Mouse (Mus musculus): ENCODE data around the gene Ncoa3. TPM values are rescaled to one million over a fixed set of nuclear protein-coding genes. Genes with fewer than 3 reads are reported as not detected.
A peak's percentile ranks its signal among the peaks of the same experiment; 100 is the strongest.
"Not testable (repeated sequence)": the region's sequence is repeated elsewhere in the genome, so short reads cannot be mapped to it uniquely, and the experiment has no call there.

Ncoa3 gene
- total RNA-seq (2014; fragmentation: Nextera tagmentation) (17.4 and 19.9 TPM in 2 replicates), total RNA-seq (2017) (16.1 and 20.8 TPM in 2 replicates)

GRCm38 (mm10) chr2:165992270-165993172, at the start of gene Ncoa3:
TSS of gene Ncoa3 (plus strand) at chr2:165992636.
- peak; percentile 87 for ATAC-seq (replicated peaks; ENCODE audit: poor library complexity, severe bottlenecking)

DNA sequence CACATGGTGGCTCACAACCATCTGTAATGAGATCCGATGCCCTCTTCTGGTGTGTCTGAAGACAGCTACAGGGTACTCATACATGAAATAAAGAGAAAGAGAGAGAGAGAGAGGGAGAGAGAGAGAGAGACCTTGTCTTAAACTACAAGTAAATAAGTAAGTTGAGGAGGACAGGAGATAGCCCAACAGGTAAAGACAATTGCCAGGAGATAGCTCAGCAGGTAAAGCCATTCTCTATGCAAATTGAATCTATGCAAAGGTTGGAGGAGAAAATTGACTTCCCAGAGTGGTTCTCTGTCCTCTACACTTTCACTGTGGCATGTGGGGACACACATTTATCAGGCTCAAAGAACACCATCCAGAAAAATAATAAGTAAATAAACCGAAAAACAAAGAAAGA, 49.3 kb upstream of the Ncoa3 start:
- ATAC-seq (replicated peaks; ENCODE audit: poor library complexity, severe bottlenecking): no peak

- ATAC-seq (replicated peaks; ENCODE audit: poor library complexity, severe bottlenecking): no peak
Measured at GRCm38 (mm10) chr2:165944576-165945351, 47.7 kb upstream of the Ncoa3 start.

- peak; percentile 57 for ATAC-seq (replicated peaks; ENCODE audit: poor library complexity, severe bottlenecking)
Measured at GRCm38 (mm10) chr2:165946046-165946564, 46.3 kb upstream of the Ncoa3 start.

DNA sequence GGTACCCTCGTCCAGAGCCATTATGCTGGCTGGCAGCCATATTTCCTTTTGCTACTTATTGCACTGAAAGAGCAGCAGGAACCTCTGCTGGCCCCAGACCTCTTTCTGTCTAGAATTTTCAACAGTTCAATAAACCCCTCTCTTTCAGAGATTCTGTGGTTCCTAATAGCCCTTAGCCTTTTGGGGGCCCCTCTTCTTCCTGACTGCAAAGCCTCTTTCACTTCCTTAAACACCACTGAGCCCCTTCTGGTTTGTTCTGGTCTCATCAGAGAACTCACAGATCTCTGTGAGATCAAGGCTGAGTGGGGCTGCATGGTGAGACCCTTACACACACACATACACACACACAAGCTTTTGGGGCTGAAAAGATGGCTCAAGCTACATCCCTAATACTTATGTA, 44.4 kb upstream of the Ncoa3 start:
- ATAC-seq (replicated peaks; ENCODE audit: poor library complexity, severe bottlenecking): peak; percentile 54

GRCm38 (mm10) chr2:165948785-165949184, 43.7 kb upstream of the Ncoa3 start:
- not testable (repeated sequence) for ATAC-seq (replicated peaks; ENCODE audit: poor library complexity, severe bottlenecking)

DNA sequence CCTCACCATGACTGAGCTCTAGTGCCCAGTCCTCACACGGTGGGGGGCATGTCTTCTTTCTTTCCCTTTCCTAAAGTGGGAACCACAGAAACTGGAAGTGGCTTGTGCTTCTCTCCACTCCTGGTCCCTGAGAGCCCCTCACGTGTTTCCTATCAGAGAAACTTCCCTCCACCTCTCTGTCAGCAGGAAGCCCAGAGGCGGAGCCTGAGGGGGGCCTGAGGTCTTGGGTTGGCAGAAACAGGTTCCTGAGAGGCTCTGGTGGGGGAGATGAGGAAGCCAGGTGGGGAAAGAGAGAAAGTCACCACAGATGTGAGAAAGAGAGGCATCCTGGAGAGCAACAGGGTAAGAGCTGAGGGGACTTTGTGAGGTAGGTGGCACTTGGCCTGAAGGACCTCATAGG, 42.7 kb upstream of the Ncoa3 start:
- ATAC-seq (replicated peaks; ENCODE audit: poor library complexity, severe bottlenecking): peak; percentile 82

- ATAC-seq (replicated peaks; ENCODE audit: poor library complexity, severe bottlenecking): peak; percentile 48
Measured at GRCm38 (mm10) chr2:165951432-165952068, 40.9 kb upstream of the Ncoa3 start.

GRCm38 (mm10) chr2:165954872-165955271, 37.6 kb upstream of the Ncoa3 start:
- peak; percentile 68 for ATAC-seq (replicated peaks; ENCODE audit: poor library complexity, severe bottlenecking)

DNA sequence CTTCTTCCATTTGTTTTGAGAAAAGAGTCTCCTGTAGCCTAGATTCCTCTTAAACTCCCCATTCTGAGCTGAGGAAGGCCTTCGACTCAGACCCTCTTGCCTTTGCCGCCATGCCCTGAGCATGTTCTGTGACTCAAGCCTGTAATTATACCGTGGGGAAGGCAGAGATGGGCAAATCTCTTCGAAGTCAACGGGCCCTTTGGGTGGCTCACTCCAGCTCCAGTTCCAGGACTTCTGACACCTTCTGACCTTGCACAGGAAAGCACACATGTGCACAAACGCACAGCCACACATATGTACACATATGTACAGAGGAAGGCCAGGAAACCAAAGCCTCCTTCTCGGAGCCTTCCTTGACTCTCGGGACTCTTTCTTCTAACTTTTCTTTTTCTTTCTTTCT, 37.0 kb upstream of the Ncoa3 start:
- ATAC-seq (replicated peaks; ENCODE audit: poor library complexity, severe bottlenecking): no peak

GRCm38 (mm10) chr2:165956096-165956740, 36.2 kb upstream of the Ncoa3 start:
- no peak for ATAC-seq (replicated peaks; ENCODE audit: poor library complexity, severe bottlenecking)

DNA sequence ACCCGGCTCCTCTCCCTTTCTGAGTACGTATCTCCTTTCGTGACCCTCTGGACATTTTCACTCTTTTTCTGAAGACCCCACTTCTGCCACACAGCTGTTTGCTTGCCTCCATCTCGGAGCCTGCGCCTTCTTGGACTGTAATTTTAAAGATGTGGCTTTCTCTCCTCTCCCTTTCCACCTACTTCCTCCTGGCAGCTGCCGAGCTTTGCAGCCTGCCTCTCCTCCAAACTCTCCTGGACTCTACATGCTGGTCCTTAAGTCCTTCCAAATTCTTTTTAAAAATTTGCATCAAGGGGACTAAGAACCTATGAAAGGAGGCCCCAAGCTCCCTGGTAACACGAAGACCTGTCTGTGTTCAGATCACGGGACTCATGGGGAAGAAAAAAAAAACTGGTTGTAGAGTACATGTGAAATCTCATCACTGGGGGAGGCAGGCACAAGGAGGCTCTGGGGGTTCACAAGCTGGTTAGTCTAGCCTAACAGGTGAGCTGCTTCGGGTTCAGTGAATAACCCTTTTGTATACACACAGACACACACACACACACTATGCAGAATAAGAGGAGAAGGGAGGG, 35.1 kb upstream of the Ncoa3 start:
- ATAC-seq (replicated peaks; ENCODE audit: poor library complexity, severe bottlenecking): no peak

DNA sequence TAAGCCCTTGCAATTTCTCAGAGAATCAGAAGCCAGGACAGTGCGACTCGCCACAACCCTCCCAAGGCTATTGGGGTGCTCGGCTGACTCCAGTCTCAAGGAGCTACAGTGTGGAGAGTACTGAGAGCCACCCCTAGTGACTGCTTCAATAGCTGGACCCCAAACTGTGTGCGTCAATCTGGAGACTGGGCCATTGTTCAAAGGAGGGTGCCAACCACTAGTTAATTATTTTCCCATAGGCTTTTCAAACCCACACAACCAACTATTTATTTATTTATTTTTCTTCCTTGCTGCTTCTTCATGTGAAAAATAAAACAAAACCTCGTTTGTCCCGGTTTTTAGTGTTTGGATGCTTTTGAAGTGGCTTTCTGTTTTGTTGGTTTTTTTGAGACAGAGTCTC, 33.9 kb upstream of the Ncoa3 start:
- no peak for ATAC-seq (replicated peaks; ENCODE audit: poor library complexity, severe bottlenecking)

- no peak for ATAC-seq (replicated peaks; ENCODE audit: poor library complexity, severe bottlenecking)
Measured at GRCm38 (mm10) chr2:165960695-165961094, 31.7 kb upstream of the Ncoa3 start.

DNA sequence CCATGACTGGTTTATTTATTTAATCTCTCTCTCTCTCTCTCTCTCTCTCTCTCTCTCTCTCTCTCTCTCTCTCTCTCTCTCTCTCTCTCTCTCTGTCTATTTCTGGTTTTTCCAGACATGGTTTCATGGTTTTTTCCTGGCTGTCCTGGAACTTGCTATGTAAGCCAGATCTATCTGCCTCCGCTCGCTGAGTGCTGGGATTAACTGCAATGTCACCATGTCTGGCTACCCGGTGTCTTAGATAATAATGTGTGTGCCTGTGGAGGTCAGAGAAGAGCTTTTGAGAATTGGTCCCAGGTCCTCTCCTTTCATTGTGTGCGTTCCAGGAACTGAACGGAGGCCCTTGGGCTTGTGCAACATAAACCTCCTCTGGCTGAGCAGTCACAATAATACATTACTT, 29.6 kb upstream of the Ncoa3 start:
- no peak for ATAC-seq (replicated peaks; ENCODE audit: poor library complexity, severe bottlenecking)

DNA sequence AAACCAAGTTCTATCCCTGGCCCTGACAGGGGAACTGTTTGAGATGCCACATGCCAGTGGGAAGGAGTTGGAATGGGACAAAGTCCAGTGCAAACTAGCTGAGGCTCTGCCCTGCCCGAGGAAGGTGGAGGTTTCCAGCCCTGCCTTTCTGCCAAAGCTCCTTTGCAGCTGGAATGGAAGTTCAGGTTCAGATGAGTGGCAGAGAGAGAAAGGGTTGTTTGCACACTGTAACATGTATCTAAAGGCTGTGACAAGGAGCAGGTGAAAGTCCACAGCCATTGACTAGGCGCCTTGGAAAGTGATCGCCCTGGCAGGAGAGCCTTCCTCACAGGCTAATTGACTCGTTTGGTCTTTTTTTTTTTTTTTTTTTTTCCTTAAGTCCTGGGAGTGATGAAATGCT, 28.3 kb upstream of the Ncoa3 start:
- ATAC-seq (replicated peaks; ENCODE audit: poor library complexity, severe bottlenecking): no peak

- no peak for ATAC-seq (replicated peaks; ENCODE audit: poor library complexity, severe bottlenecking)
Measured at GRCm38 (mm10) chr2:165967076-165967475, 25.4 kb upstream of the Ncoa3 start.

DNA sequence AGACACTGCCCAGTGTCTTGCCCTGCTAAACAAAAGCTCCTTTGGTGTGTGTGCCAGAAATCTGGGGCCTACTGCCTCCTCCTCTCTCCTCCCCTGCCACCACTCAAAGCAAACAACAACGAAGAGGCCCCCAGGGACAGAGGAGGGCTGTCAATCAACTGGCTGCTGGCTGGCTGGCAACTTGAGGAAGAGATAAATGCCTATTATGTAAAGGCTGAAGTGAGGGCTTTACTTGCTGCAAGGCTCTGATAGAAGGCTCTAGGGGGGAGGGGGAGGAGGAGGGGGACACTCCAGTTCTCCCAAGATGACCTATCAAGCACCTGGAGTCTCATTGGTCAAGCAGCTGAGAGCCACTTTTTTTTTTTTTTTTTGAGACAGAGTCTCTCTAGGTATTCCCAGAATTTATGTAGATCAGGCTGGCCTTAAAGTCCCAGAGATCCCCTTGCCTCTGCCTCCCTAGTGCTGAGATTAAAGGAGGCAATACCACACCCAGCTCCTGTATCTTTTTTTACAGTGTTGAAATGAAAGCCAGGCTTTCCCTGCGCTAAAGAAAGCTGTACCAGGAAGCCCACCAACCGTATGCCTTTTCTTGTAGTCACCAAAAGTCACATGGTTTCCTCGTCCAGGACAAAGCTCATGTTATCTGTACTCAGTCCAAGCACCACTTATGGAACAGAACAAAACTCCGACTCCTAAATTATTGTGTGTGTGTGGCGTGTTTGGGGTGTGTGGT, 24.4 kb upstream of the Ncoa3 start:
- ATAC-seq (replicated peaks; ENCODE audit: poor library complexity, severe bottlenecking): no peak

DNA sequence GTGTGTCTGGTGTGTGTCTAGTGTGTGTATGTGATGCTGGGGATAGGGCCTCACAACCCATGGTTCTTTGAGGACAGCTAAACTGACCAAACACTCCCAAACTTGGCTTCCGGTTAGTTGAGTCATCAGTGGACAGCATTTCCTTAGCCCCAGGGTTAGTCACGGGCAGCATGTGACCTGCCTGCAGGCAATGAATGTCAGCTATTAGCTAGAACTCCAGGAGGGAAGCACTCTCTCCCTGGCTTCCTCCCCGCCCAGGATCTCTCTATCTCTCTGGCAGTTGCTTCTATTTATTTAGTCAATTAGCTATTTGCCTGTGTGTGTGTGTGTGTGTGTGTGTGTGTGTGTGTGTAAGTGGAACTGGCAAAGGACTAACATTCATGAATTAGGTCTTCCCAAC, 23.6 kb upstream of the Ncoa3 start:
- peak; percentile 80 for ATAC-seq (replicated peaks; ENCODE audit: poor library complexity, severe bottlenecking)
